Mouse (Mus musculus): ENCODE data around the gene Ppp1r21. TPM values are rescaled to one million over a fixed set of nuclear protein-coding genes. Genes with fewer than 3 reads are reported as not detected.

Ppp1r21 gene
- total RNA-seq, 2 experiments from 2014 or later: 132 to 147 TPM

GRCm38 (mm10) chr17:88636587-88636986 lies 106.7 kb downstream of the Ppp1r21 start:
- no peak for ATAC-seq (ENCODE audit: poor library complexity, severe bottlenecking)

Other genes starting within 250 kb of the Ppp1r21 start
- gene Foxn2, start 89.4 kb upstream of the Ppp1r21 start, total RNA-seq (2015): 68.4 and 79.4 TPM in 2 replicates
- gene Foxn2, start 89.4 kb upstream of the Ppp1r21 start, total RNA-seq (2017): 93.8 and 96.1 TPM in 2 replicates
- not detected in 2 replicates for gene Ston1, start 67.6 kb downstream of the Ppp1r21 start, total RNA-seq (2015)
- 0.89 TPM in 1 of 2 replicates, not detected in the other for gene Ston1, start 67.6 kb downstream of the Ppp1r21 start, total RNA-seq (2017)
- not detected in 2 replicates for gene Gtf2a1l, start 138.5 kb downstream of the Ppp1r21 start, total RNA-seq (2015)
- gene Gtf2a1l, start 138.5 kb downstream of the Ppp1r21 start, total RNA-seq (2017): not detected in 2 replicates

All from megakaryocyte, adult 5-6 weeks (primary cell).